Mouse (Mus musculus) layer of hippocampus, adult 11-12 months (tissue): Measurements from ENCODE around the gene Dlg2.
A peak's percentile ranks its signal among the peaks of the same experiment; 100 is the strongest.

Experiments used
- DNase-seq: peaks from one replicate; pipeline ENCODE4 v3.0.0; 2022; ENCODE audit warnings: low spot score

The Dlg2 gene

DNA sequence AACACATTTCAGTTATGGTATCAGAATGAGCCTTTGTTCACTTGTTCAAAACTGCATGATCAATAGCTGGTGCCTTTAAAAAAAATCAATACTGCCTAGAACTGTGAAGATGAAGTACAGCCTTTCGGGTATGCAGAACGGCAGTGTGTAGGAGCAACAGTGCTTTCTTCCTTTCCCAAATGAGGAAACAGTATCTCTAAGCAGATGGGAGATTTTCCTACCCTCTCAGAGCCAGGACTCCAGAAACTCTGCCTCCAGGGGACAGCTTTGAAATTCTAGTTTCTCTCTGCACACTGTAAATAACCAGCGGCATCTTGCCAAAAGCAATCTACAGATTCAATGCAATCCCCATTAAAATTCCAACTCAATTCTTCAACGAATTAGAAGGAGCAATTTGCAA lies 1801.2 kb downstream of the Dlg2 start:
- peak; percentile 32 for DNase-seq

DNA sequence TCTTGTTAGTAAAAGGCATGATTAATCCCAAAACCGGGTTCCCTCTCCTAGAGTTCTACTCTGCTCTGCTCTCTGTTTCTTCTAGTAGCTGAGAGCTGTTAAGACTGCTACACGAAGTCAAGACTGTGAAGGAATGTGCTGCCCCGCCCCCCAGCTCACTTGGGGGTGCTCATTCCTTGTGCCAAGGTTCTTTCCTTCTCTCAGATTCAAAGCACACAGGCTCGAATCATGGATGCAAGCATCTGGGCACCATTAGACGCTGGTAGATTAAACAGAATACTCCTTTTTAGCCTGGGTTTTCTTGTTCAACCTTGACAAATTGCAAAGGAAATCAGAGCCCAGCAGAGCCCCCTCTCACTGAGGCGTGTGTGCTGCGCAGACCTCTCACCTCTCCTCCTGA lies 1804.5 kb downstream of the Dlg2 start:
- DNase-seq, result no peak

DNA sequence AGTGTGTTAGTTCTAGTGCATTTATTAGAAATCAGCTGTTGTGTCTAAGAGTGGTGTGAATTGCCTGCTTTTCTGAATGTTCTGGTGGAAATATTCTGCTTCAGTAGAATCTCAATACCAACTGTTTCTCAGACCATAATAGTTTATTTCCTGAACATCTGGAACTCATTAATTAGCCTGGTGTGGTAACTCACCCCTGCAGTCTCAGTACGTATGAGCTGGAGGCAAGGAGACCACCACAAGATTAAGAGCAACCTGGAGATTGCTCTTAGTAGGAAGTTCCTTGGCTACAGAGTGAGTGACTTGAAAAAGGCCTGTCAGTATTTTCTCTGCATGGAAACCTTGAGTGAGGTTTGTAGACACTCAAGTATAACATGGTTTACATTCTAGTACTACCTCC lies 1810.6 kb downstream of the Dlg2 start:
- DNase-seq, result no peak

DNA sequence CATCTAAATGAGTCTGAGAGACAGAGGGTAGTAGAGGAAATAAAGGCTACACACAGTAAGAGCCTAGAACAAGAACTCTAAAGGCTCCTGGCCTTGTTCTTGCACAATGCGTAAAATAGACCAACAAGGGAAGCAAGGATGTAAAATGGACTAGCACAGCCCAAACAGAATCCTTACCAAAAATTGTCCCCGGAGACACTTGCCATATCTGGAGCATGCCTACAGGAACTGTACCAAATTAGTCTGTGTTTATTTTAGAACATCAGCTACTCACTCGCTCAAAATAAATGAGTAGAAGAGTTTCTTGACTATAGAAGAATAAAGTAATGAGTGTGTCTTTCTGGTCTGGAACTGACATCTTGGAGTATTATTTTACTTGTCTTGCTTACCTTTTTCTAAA lies 1812.3 kb downstream of the Dlg2 start:
- no peak for DNase-seq

DNA sequence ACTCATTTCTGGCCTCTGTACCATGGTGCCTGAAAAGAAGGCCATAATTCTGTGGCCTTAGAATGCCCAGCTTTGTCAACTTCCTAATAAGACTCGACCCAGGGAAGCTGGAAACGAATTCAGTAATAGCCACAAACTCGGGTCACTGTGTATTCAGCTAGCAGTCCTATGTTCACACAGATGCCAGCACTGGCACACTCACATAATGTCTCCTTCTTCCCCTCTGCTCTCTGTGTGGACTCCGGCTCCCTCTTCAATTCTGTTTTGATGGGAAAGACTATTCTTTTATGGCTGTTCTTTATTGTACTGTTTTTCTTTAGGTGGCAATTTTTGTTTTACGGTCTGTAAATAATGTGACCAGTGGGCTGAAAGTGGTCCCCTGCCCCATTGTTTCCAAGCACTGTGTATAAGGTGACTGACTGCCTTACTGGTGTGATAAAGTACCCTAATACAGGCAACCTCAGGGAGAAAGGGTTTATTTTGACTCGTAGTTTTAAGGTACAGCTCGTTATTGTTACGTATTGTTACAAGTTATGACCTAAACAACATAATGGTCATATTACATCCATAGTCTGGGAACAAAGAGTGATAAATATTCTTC lies 1816.5 kb downstream of the Dlg2 start:
- no peak for DNase-seq

DNA sequence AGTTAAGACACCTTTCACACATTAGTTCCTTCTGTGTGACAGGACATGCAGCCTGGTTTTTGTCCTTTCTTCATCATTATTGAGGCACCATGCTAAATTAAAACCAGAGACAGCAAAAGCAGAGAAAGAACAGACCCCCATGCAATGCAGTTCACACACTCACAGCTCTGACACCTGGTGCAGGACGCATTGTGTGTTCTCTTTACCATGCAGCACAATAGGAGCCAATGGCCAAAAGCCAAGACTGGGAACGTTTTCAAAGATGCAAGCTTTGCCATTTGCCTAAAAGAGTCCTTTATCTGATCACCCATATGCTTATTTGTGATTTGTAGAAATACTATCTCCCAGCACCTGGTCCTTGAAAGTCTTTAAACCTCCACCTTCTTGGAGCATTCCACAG lies 1824.6 kb downstream of the Dlg2 start:
- DNase-seq, result peak; percentile 43

DNA sequence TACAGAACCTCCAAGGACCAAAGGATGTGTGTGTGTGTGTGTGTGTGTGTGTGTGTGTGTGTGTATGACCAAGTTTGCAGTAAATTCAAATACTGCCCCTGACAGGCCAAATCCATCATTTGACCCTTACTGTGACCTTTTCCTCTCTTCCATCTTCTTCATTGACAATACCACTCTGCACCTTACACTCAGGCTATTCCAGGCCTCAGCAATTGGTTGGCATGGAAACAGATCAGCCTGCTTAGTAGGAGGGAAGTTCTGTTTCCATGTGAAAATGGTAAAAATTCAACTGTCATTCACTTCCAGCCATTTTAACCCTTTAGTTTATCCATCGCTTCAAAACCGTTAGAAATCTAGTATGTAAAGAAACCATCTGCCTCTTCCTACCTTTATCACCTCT lies 1831.2 kb downstream of the Dlg2 start:
- no peak for DNase-seq

DNA sequence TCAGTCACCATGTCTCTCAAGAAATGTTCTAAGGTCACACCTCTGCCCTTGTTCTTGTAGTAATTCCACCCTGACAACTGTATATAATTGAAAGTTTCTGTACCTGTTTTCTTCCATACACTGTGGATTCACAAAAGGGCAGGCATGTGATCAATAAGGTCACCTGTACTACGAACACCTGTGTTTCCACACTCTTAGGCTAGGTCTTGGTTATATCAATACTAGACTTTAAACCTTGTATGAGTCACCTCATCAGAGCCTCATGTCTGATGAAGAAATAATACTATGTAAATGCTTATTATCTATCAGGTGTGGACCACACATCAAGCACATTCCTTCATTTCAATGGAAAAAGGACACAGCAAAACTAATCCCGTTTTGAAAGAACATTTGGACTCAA lies 1831.7 kb downstream of the Dlg2 start:
- no peak for DNase-seq

DNA sequence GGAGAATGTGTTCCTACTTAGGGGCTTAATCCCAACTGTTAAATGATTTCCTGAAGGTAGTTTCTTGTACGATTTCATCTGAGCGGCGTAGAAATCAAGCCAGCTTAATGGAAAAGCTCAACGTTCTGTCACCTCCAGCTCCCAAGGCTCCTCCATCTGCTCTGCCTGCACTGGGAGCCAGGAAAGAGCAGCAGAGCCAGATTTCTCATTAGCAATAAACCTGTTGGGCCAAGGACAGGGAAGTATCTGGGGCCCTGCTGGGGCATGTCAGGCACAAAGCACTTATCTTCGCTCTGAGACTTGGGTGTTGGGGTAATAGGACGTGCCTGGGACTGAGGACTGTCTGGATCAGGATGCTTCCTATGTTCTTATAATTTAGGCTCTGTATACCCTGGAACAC lies 1839.9 kb downstream of the Dlg2 start:
- peak; percentile 37 for DNase-seq

DNA sequence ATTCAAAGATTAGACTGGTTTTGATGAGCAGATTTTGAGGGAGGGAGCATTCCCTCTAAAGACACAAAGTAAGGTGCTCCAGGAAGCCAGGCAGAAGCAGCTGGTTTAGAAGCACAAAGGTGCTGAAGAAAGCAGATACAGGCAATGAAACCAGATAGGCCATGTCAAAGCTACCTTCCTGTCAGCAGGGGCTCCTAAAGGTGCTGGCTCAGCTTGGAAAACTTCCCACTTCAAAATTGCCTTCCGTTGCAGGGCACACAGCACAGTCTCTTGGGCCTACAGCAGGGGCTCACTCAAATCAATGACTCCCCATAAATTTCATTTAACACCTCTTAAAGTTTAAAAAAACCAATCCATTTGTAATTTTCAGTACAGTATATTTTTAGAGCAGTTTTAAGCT lies 1843.0 kb downstream of the Dlg2 start:
- DNase-seq, result no peak

DNA sequence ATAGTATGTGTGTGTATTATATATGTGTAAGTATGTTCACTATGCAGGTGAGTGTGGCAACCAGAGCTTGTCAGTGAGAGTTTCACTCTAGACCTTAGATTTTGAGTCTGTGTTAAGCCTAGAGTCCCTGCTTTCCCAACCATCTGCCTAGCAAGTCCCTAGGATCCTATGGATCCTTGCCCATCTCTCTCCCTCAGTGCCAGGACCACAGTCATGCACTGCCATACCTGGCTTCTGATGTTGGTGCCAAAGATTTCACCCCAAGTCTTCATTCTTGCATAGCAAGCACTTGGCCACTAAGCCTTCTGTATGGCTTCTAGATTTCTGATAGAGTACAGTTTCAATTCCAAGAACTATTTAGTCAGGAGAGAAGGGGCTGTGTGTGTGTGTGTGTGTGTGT lies 1843.7 kb downstream of the Dlg2 start:
- no peak for DNase-seq

DNA sequence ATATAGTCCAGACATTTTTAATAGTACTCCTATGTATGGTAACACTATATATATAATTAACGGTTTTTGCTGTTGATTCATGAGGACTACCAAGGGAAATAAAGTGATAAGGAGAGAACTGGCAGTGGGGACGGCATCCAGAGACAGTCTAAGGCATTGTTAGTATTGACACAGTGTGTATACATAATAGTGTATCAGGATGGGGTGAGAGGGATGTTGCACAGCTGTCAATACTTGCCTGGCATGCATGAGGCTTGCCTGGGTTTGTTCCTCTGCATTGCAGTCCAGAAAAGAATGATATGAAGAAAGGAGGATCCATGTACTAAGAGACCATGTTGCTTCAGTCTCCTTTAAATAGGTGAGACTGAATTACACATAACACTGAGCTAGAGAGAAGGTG lies 1845.3 kb downstream of the Dlg2 start:
- no peak for DNase-seq

DNA sequence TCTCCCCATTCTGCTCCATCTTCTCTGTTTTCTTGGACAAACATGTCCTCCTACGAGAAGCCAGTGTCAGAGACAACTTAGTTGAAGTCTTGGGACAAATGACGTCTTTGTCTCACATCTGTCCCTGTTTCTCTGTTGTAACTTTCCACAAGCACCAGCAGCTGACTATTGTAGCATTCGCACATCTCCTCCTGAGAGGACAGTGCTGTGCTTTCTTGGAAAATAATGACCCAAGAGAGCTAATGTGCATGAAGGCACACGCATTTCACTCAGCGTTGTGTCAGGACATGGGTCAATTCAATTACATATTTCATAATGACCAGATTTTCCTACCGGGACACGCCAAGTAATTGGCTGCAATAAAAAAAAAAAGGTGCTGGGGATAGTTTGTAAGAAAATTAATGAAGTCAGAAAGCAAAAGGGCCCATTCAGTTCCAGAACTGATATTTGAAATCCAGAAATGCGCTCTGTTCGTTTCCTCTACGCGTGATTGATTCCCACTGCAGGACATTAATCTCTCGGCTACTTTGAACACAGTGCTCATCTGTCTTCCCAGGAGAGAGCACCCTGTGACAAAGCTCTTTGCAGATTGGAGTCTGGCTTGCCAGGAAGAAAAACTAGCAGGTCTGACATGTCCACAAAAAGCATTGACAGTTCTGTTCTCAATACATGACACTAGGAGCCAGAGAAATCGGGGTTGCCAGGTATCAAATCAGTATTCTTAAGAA lies 1846.0 kb downstream of the Dlg2 start:
- DNase-seq, result no peak

DNA sequence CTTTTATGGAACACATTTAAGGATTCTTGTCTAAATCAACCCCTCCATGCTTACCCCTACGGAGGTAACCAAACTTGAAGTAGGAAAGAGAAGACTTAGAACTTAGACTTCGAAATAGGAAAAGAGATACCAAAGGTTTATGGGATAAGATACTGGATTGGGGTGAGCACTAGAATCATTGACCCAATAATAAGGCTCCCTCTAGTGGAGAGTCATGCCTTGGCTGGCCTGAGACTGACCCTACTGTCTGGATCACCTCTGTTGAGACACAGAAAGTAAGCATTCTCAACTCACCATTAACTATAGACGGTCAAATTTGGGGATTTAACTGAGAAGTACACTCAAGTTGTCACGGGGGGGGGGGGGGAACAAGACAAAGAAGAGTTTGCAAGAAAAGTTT lies 1847.2 kb downstream of the Dlg2 start:
- DNase-seq, result no peak

DNA sequence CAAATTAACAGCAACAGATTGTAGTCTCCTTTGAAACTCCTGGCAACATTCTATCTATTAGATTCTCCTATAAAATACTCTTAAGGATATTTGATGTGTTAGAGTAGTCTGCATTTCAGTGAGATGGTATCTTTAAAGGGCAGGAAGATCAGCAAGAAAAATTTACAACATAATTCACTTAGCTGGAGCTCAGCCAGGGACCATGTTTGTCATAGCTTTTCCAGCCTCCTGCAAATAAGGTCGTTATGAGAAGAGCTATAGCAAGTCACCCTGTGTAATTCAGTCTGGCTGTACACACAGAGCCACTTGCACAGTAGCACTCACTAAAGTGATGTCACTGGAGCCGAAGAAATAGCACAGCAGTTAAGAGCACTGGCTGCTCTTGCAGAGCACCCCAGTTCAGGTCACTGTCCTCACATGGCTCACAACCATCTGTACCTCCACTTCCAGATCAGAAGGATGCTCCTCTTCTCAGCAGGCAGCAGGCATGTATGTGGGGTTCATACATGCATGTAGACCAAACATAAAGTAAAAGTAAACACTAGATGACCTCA lies 1850.9 kb downstream of the Dlg2 start:
- no peak for DNase-seq

DNA sequence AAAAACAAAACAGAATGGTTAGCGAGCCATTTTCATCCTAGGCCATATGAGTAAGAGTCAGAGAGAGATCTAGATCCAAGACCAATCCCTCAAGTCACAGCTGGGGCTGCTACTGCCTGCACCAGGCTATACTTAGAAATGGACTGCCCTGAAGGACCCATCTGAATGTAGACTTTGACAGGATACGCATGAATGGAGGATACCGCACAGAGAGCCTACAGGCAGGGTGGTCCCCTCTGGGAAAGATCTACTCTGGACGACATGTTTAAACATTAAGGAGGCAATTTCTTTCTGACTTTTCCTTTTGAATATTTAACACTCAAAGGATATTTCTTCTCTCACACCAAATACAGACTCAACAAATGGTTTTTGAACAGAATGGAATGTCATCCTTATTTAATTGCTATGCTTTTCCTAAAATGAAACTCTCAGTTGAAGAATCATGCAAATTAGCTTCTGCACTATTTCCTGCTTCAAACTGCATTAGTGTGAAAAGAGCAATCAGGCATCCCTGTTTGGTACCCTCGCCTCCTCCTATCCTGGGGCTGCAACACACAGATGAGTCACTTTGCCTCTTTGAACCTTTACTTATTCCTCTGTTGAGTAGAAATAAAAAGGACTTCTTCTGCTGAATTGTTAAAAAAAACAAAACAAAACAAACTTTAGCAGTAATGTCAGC lies 1856.9 kb downstream of the Dlg2 start:
- DNase-seq, result no peak

DNA sequence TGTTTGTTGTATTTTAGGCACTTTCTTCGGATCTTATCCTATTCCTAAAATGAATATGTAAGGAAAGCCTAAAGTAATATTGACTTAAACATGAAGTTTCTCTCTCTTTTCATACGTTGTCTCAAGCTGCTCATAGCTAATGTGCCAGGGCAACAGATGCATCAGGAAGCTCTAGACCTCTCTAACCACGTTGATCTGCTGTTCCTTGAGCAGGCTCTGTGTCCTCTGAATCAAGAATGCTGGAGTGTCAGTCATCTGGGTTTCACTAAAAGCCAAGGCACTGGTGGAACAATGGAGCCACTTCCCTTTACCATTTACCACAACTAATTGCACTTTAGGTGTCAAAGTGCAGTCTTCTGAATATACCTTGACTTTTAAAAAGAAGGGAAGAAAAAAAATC lies 1880.1 kb downstream of the Dlg2 start:
- no peak for DNase-seq

DNA sequence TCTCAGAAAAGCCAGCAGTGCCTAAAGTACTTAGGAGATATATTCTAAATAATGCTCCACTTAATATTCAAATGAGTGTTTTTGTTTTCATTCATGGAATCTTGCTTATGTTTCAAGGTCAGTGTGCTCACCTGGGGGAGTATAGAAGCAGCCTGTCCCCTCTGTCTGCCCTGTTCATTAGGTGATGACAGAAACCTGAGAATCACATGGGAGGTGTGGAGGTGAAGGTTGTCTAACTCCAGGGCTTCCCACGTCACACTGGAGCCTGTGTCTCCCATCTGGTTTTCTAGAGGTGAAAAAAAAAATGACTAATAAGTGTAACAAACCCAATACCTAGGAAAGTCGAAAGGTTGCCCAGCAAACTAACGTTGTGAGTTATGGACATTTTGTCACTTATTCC lies 1886.9 kb downstream of the Dlg2 start:
- DNase-seq, result no peak

DNA sequence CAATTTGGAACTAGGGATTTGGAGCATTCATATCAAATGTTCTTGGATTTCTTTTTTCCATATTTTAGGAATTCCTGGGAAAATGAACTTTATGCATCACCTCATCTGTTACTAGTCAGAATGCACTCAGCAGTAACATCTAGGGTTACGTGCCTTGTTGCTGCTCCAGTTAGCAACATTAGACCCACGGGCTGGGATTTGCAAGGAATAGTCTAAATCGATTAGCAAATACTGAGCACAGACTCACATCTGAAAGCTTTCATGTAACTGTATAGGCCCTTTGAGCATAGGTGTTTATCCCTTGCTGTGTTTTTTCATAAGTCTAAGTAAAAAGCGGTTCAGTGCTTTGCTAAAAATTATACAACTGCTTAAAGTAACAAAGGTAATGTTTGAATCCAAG lies 1887.3 kb downstream of the Dlg2 start:
- DNase-seq, result no peak

DNA sequence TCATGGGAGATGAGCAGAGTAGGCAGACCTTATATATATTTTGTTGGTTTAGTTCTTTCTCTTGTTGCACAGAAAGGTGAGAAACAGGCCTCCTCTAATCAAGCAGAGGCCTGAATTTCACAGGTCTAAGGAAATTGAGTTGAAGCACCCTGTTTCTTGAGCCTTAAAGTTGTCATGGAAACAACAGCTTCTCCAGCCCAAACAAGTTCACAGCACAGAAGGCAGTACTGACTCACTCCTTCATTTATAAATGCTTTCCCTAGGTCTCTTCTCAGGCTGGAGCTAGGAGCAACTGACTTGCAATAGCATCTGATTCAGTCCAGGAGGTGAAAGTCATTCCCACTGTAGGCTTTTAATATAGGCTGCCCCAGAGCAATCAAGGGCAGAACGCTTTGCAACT lies 1890.6 kb downstream of the Dlg2 start:
- DNase-seq, result peak; percentile 21

DNA sequence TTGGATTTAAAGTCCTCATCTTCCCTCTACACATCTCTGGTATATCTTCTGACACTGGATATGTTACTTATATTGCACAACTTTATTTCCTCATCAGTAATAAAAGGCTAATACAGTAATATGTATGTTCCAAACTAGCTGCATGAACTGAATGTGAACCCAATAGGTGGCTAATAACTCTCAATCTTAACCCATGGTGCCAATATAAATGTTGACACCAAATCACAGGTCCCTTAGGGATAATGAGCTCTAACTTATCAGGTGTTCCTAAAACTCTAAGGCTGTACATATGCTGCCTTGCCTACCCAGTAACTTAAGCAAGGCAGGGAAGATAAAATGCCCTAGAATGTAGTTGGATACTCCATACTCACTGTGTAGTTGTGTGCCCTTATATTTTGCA lies 1894.0 kb downstream of the Dlg2 start:
- DNase-seq, result no peak

DNA sequence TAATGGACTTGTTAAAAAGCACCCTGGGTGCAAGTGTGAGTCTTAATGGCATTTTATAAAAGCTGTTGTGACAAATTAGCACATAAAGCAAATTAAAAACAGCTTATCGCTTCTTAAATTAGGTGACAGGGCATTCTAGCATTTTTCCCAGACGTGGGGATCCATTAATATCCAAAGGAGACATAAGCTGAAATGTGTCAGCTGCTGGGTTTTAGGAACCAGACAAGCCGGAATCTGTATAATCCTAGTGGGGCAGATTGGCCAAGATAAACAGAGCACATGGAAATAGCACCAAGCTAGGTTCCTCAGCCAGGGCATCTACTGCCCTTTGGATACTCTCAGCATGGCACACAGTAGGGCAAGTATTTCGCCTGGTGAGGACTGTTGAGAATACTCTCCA lies 1895.2 kb downstream of the Dlg2 start:
- no peak for DNase-seq

DNA sequence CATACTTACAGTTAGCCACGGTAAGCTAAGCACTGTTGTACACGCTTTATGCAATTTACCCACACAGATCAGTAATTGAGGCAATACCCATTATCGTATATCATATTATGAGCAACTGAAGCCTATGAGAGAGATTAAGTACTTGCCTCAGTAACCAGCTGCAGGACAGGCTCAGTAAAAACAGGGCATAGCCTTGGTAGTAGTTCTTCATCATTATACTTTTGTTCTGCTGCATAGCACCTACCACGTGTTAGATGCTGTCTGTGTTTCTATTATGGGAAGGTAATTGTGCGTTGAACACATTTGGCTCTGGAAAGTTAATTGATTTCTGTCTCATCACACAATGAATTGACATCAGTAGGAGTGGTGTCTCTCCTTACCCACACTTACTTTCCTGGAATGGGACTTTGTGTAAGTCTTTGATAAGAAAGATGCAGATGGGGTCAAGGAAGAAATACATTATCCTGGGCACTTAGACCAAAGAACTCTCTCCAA lies 1897.4 kb downstream of the Dlg2 start:
- no peak for DNase-seq
